Comparison of ENCODE assay signal across 8 mouse cellular contexts in the genomic region with DNA sequence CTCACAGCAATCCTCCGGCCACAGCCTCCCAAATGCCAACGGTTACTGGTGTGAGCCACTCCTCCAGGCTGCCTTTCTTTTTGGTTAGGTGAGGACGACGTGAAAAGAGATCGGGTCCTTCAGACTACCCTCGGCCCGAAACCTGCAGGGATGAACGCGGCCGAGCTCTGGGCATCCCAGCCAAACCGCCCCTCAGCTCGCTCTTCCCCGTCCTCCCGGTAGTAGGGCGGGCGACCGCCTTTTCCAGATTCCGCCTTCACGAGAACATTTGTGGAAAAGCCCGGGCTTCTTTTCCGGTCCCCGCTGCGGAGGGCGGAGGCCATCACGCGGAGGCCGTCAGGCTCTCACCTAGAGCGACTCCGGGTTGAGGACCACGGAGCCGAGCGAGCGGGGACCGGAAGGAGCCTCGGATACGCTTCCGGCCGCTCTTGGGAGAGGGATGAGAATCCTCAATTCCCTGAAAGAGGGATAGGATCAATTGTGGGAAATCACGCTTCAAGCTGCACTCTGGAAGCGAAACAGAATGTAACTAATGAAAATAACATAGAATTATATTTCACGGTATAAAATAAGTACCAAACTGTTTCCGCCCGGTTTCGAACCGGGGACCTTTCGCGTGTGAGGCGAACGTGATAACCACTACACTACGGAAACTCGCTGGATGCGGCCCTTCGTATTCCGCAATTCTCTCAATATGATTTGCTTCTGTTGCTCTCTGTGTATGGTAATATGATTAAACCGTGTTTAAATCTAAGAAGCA. TPM values are rescaled to one million over a fixed set of nuclear protein-coding genes. Genes with fewer than 3 reads are reported as not detected.
DNase-seq lines count a peak whose midpoint lies in the region; ATAC-seq and TF ChIP-seq lines count a peak whose summit lies in the region.

No protein-coding gene starts in this region.

- H3K4me3 ChIP-seq in cortical plate, adult 2 months (ENCODE audit: insufficient read depth, low read length): peak overlapping the region; percentile 56

- intact Hi-C loops in left cerebral cortex, postnatal 10 days (cut with DNase I): no loop called here

- peak overlapping the region; percentile 69 for H3K27ac ChIP-seq in cortical plate, adult 2 months (ENCODE audit: insufficient read depth, low read length)

- no peak for TF ChIP-seq CTCF in cortical plate, adult 2 months (IDR thresholded peaks at IDR 0.05; ENCODE audit: extremely low read depth, insufficient read depth, low read length)

- DNase-seq in T-cell, adult 2 months (ENCODE audit: low spot score): peak; percentile 89
- peak; percentile 85 for DNase-seq in gastrocnemius, postnatal 10 days
- DNase-seq in left cerebral cortex, postnatal 10 days (ENCODE audit: extremely low spot score in 1 of 2, low spot score in 2 of 2): peak; percentile 92 to 93
- peak; percentile 92 for DNase-seq in right cerebral cortex, postnatal 10 days (ENCODE audit: low spot score in 2 of 2)
- peak; percentile 90 for DNase-seq in urinary bladder, postnatal 14 days (ENCODE audit: low spot score)

- H3K4me1 ChIP-seq in cortical plate, adult 2 months (ENCODE audit: control insufficient read depth, insufficient read depth, low read length): peaks cover 2% of the 10 kb centered on the region; the same call in 1 of the 2 replicates

- TF ChIP-seq POLR2A in cortical plate, adult 2 months (IDR thresholded peaks at IDR 0.05; ENCODE audit: extremely low read depth, insufficient read depth, low read length): peak; percentile 60

- ATAC-seq in inflammation-experienced regulatory T-cells, adult 6 months: peak; percentile 82
- peak; percentile 65 for ATAC-seq in megakaryocyte progenitor cell, adult 5-6 weeks (replicated peaks; ENCODE audit: poor library complexity)

RNA-seq across cellular contexts. Expression of a gene that starts 20.0 kb away (rescaled TPM):
- 0.04 and 0.06 TPM in 2 replicates for polyA plus RNA-seq in cortical plate, adult 2 months (2012; rRNA removed)
- total RNA-seq in gastrocnemius, postnatal 10 days (2021): not detected
- not detected for polyA plus RNA-seq in inflammation-experienced regulatory T-cells, adult 6 months (2017; shearing (Covaris generic))
- not detected for total RNA-seq in left cerebral cortex, postnatal 10 days (2021)
- total RNA-seq in megakaryocyte progenitor cell, adult 5-6 weeks (2015): not detected in 2 replicates
- total RNA-seq in megakaryocyte progenitor cell, adult 5-6 weeks (2017): not detected in 2 replicates

RNA-seq across cellular contexts. Expression of a gene that starts 22.1 kb away (rescaled TPM):
- 7.8 and 8.3 TPM in 2 replicates for polyA plus RNA-seq in cortical plate, adult 2 months (2012; rRNA removed)
- total RNA-seq in gastrocnemius, postnatal 10 days (2021): 1 to 10 TPM; 4.8 to 5.3 TPM
- 10 to 100 TPM; 11.3 to 13.4 (median 12.2) TPM for polyA plus RNA-seq in inflammation-experienced regulatory T-cells, adult 6 months (2017; shearing (Covaris generic))
- 1 to 10 TPM; 6.3 to 6.5 TPM for total RNA-seq in left cerebral cortex, postnatal 10 days (2021)
- 7.1 and 7.4 TPM in 2 replicates for total RNA-seq in megakaryocyte progenitor cell, adult 5-6 weeks (2015)
- total RNA-seq in megakaryocyte progenitor cell, adult 5-6 weeks (2017): 9.5 and 11.0 TPM in 2 replicates

RNA-seq across cellular contexts. Expression of a gene that starts 42.9 kb away (rescaled TPM):
- polyA plus RNA-seq in cortical plate, adult 2 months (2012; rRNA removed): 0.69 and 0.95 TPM in 2 replicates
- total RNA-seq in gastrocnemius, postnatal 10 days (2021): under 1 TPM in 1 of 2 experiments, not detected in 1; 0.11 TPM
- not detected for polyA plus RNA-seq in inflammation-experienced regulatory T-cells, adult 6 months (2017; shearing (Covaris generic))
- under 1 TPM; 0.75 to 0.88 TPM for total RNA-seq in left cerebral cortex, postnatal 10 days (2021)
- not detected in 2 replicates for total RNA-seq in megakaryocyte progenitor cell, adult 5-6 weeks (2015)
- 0.17 TPM in 1 of 2 replicates, not detected in the other for total RNA-seq in megakaryocyte progenitor cell, adult 5-6 weeks (2017)

Comparison
In these comparisons a context has a peak if more than half of its experiments do, and no peak if none do; other contexts are left out.
1. Peak in every context shown above with its lines: DNase-seq, ATAC-seq, H3K4me3 ChIP-seq and H3K27ac ChIP-seq.